Mouse (Mus musculus): ENCODE data around the gene Hcar2.

- TF ChIP-seq CTCF (IDR thresholded peaks at IDR 0.05; ENCODE audit: low read depth, low read length) (no peak), POLR2A (IDR thresholded peaks at IDR 0.05; ENCODE audit: borderline replicate concordance, low read depth, low read length) (no peak)
Observed at GRCm38 (mm10) chr5:123869615-123870014, 4.3 kb upstream of the Hcar2 start.

Measured in bone marrow macrophage, adult 2 months (primary cell).